Mouse (Mus musculus) urinary bladder, postnatal 14 days (tissue): ENCODE data around the gene 0610030E20Rik.

ENCODE experiments used
- DNase-seq: peaks from one replicate; pipeline ENCODE4 v3.0.0; 2021; ENCODE audit warnings: low spot score

The 0610030E20Rik gene

GRCm38 (mm10) chr6:72348411-72348810 is 1.3 kb downstream of the 0610030E20Rik start:
- no peak for DNase-seq

DNA sequence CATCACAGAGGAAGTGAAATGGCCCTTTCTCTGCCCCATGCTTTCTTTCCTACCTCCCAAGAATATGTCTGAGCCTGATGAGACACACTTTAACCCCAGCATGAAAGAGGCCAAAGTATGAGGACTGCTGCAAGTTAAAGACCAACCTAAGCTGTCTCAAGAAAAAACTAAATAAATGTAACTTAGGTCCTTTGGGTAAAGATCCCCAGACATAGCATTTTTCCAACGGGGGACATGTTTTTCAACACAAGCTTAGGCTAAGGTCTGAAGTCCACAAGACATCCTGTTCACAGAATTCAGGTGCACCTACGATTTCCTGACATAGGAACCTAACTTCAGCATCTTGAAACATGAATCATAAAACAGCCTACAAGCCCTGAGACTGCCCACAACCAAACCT is 3.1 kb downstream of the 0610030E20Rik start:
- DNase-seq = no peak

- no peak for DNase-seq
Measured at GRCm38 (mm10) chr6:72352636-72353405, 5.7 kb downstream of the 0610030E20Rik start.

DNA sequence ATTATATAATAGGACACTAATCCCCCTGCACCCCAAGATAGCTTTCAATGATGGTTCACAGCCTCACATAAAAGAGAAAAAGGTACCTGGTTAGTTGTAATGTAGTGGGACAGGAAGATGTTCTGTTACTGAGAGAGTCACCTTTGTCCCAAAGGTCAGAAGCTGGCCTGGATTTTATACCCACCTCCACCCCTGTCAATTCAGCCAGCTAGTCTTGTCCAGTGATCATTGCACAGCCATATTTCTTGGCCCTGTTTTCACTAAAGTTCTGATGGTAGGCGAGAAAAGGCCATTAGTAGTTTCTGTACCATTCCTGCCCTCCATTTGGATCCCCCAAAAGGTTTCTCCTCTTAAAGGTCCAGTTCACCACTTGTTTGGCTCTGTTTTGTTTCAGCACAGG is 6.9 kb downstream of the 0610030E20Rik start:
- DNase-seq = no peak

GRCm38 (mm10) chr6:72355066-72355911 is 8.2 kb downstream of the 0610030E20Rik start, which contains the start of gene Tmem150a:
TSS of gene Tmem150a (plus strand) at chr6:72355447.
- DNase-seq = peak; percentile 80

GRCm38 (mm10) chr6:72356001-72356532 is 8.9 kb downstream of the 0610030E20Rik start:
- no peak for DNase-seq

DNA sequence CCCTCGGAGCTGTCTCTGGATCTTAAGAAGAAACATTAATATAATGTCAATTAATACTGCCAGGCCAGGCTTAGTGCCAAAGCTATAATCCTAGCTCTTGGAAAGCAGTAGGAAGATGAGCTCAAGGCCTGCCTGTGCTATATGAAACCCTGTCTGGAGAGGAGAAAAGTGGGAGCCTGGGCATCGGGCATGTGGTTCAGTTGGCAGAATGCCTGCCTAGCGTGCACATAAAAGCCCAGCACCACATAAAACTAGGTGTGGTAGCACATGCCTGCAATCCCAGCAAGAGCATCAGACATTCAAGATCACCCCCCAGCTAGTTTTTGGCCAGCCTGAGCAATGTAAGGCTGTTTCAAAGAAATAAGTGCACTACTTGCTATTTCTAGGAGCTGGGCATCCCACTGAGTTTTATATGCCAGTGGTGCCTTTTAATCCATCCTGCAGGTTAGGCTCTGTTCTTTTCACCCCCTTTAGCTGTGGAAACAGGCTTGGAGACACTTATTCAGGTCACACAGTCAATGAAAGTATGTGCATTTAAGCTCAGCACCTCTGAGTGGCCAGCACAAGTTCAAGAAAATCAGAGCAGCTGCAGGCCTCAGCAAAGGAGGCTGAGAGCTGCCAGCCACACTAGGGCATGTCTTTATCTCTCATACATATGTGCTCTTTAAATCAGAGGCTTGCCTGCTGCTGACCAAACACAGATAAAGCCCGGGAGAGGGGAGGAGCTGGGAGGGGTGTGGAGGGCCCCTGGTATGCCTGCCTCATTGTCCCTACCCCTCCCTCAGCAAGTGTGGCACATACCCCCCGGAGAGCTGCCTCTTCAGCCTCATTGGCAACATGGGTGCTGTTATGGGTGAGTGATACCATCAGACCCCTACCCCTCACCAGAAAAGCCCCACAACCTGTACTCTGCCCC is 10.3 kb downstream of the 0610030E20Rik start:
- DNase-seq = no peak

GRCm38 (mm10) chr6:72358086-72358764 is 11.1 kb downstream of the 0610030E20Rik start:
- no peak for DNase-seq

- no peak for DNase-seq
Measured at GRCm38 (mm10) chr6:72359343-72359742, 12.2 kb downstream of the 0610030E20Rik start.

- DNase-seq = no peak
Measured at GRCm38 (mm10) chr6:72359891-72360598, 12.9 kb downstream of the 0610030E20Rik start.

- DNase-seq = no peak
Measured at GRCm38 (mm10) chr6:72360599-72360935, 13.4 kb downstream of the 0610030E20Rik start.

DNA sequence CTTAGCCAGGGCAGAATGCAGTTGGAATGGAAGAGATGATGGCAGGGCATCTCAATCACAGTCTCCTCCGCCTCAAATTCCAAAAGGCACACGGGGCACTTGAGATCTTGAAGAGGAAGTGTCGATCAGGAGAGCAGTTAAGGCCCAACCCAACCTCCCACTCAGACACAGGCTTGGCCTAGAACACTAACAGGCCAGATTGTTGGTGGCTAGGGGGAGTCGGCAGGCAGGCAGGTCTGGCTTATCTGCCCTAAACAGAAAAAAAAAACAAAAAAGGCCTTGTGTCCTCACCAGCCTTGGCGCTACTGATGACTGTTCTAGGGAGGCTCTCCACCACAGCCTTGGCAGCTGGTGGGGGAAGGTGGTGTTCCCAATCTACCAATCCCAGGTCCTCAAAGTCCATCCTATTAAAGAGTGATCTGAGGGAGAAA is 14.0 kb downstream of the 0610030E20Rik start:
- no peak for DNase-seq

DNA sequence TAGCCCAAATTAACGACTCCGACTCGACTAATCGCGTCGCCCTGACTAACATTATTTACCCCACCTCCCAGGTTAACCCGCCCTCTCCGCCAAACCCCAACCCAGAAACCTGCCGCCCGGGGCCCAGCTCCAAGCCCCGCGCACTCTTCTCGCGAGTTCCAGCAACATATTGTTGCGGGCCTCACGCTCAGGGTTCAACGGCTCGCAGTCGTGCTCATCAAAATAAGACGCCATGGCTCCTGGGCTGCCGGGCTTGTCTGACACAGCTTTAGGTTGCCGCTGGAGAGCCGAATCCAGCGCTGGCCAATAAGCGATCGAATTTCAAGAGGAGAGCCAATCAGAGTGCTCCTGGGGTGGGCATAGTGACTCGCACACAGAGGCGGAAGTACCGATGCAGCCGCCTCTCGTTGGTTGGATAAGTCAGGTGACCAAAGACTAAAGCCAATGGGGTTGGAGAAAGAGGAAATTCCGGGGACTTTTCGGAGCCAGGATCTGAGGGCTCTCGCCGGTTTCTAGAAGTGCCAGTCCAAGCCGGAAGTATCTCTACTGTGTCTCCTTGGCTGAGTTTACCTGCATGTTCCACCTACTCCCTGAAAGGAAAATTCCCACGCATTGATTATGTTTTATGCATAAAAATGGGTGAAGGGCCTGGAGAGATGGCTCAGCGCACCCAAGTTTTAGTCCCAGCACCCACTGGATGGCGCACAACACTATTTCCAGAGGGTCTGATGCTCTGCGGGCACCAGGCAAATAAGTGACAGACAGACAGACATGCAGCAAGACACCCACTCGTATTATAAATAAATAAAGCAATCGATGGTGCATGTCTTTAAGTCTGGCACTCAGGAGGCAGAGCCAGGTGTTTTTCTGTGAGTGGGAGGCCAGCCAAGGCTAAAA is 15.3 kb downstream of the 0610030E20Rik start:
- peak; percentile 93 for DNase-seq

GRCm38 (mm10) chr6:72364009-72364408 is 16.9 kb downstream of the 0610030E20Rik start:
- DNase-seq = no peak

GRCm38 (mm10) chr6:72364985-72365384 is 17.9 kb downstream of the 0610030E20Rik start:
- no peak for DNase-seq

GRCm38 (mm10) chr6:72366304-72366703 is 19.2 kb downstream of the 0610030E20Rik start:
- no peak for DNase-seq

- DNase-seq = no peak
Measured at GRCm38 (mm10) chr6:72366844-72367443, 19.8 kb downstream of the 0610030E20Rik start, which contains the start of gene Rnf181. TSS of gene Rnf181 (minus strand) at chr6:72366956.

DNA sequence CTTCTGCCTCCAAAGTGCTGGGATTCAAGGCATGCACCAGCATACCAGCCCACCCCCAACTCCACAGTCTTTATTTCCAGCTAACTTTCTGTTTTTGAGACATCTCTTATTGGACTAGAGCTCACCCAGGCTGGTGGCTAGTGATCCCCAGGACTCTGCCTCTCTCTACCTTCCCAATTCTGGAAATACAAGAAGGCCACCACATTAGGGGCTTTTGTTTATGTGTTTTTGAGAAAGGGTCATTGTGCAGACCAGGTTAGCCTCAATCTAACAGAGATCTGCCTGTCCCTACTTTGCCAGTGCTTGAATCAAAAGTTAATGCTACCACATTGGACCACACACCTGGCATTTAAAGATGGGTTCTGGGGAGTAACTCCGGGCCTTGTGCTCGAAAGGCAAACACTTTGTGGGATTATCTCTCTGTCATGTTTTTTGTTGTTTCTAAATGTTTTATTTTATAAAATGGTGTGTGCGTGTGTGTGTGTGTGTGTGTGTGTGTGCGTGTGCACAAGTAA is 20.4 kb downstream of the 0610030E20Rik start:
- DNase-seq = no peak

DNA sequence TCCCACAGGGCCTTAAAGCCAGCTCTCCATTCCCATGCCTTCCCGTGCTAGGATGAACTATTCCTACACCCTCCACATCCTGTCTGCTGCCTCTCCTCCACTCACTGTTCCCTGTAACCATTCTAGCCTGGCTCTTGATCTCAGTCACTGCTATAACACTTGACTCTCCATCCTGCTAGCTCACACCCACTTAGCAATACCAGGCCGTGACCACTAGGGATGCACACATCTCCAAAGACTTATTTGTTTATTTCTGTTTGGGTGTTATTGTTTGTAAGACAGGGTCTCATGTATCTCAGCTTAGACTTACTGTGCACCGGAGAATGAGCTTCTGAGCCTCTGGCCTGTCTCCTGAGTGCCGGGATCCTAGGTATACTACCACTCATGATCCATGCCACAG is 22.4 kb downstream of the 0610030E20Rik start:
- no peak for DNase-seq
